Mouse (Mus musculus): ENCODE measurements at regions not wholly inside any gene's neighbourhood (a gene's known extent, or its start where the extent isn't known, plus 50 kb on each side); places are given as distances from the start of the nearest gene placed in this dataset.

GRCm38 (mm10) chr5:52027478-52027877 is 162.8 kb downstream of the Dhx15 start:
- no peaks in the 10 kb centered on the region for H3K36me3 ChIP-seq (ENCODE audit: control insufficient read depth, insufficient read depth, low read length)
- no peak for ATAC-seq (ENCODE audit: insufficient read depth, low FRiP score)

GRCm38 (mm10) chr5:52026148-52026547 is 164.2 kb downstream of the Dhx15 start:
- Histone ChIP-seq H3K36me3 (ENCODE audit: control insufficient read depth, insufficient read depth, low read length) (no peaks in the 10 kb centered on the region), H3K27me3 (ENCODE audit: control insufficient read depth, insufficient read depth, low read length) (no peaks in the 10 kb centered on the region), H3K4me2 (ENCODE audit: low read depth, low read length) (no peak overlapping the region), H3K27ac (ENCODE audit: low read length) (no peak overlapping the region), H3K4me3 (replicated peaks; ENCODE audit: low read length) (no peak overlapping the region), H3K9ac (ENCODE audit: low read length) (no peak overlapping the region), H3K4me1 (ENCODE audit: control insufficient read depth, insufficient read depth, low read length) (no peaks in the 10 kb centered on the region), H3K9me3 (replicated peaks; ENCODE audit: control insufficient read depth, low read length) (no peaks in the 10 kb centered on the region)
- no peak for ATAC-seq (ENCODE audit: insufficient read depth, low FRiP score)
- 71% methylated on average over 3 of the region's 3 CpGs for WGBS

More at GRCm38 (mm10) chr5:52027478-52027877, 162.8 kb downstream of the Dhx15 start:
- H3K4me3 ChIP-seq (replicated peaks; ENCODE audit: low read length), result no peak overlapping the region
- H3K9ac ChIP-seq (ENCODE audit: low read length), result no peak overlapping the region
- H3K4me2 ChIP-seq (ENCODE audit: low read depth, low read length), result no peak overlapping the region
- no peak overlapping the region for H3K27ac ChIP-seq (ENCODE audit: low read length)
- H3K27me3 ChIP-seq (ENCODE audit: control insufficient read depth, insufficient read depth, low read length), result no peaks in the 10 kb centered on the region
- H3K9me3 ChIP-seq (replicated peaks; ENCODE audit: control insufficient read depth, low read length), result no peaks in the 10 kb centered on the region
- 84% methylated on average over 4 of the region's 4 CpGs for WGBS
- H3K4me1 ChIP-seq (ENCODE audit: control insufficient read depth, insufficient read depth, low read length), result no peaks in the 10 kb centered on the region

- H3K36me3 ChIP-seq (ENCODE audit: control insufficient read depth, insufficient read depth, low read length), result no peaks in the 10 kb centered on the region
- no peak overlapping the region for H3K9ac ChIP-seq (ENCODE audit: low read length)
- no peak for ATAC-seq (ENCODE audit: insufficient read depth, low FRiP score)
- H3K4me1 ChIP-seq (ENCODE audit: control insufficient read depth, insufficient read depth, low read length), result no peaks in the 10 kb centered on the region
- no peak overlapping the region for H3K4me2 ChIP-seq (ENCODE audit: low read depth, low read length)
- no peaks in the 10 kb centered on the region for H3K27me3 ChIP-seq (ENCODE audit: control insufficient read depth, insufficient read depth, low read length)
- no peak overlapping the region for H3K4me3 ChIP-seq (replicated peaks; ENCODE audit: low read length)
- H3K9me3 ChIP-seq (replicated peaks; ENCODE audit: control insufficient read depth, low read length), result no peaks in the 10 kb centered on the region
- WGBS, result 85% methylated on average over 9 of the region's 9 CpGs
- H3K27ac ChIP-seq (ENCODE audit: low read length), result no peak overlapping the region
These were observed 167.1 kb downstream of the Dhx15 start for GRCm38 (mm10) chr5:52023212-52023611.

GRCm38 (mm10) chr5:52016992-52017391 is 173.3 kb downstream of the Dhx15 start:
- no peak overlapping the region for H3K4me3 ChIP-seq (replicated peaks; ENCODE audit: low read length)
- H3K27ac ChIP-seq (ENCODE audit: low read length), result no peak overlapping the region
- no peaks in the 10 kb centered on the region for H3K9me3 ChIP-seq (replicated peaks; ENCODE audit: control insufficient read depth, low read length)
- whole genome bisulfite sequencing, result 63% methylated on average over 3 of the region's 3 CpGs
- no peaks in the 10 kb centered on the region for H3K4me1 ChIP-seq (ENCODE audit: control insufficient read depth, insufficient read depth, low read length)
- H3K9ac ChIP-seq (ENCODE audit: low read length), result no peak overlapping the region
- H3K4me2 ChIP-seq (ENCODE audit: low read depth, low read length), result no peak overlapping the region
- no peaks in the 10 kb centered on the region for H3K36me3 ChIP-seq (ENCODE audit: control insufficient read depth, insufficient read depth, low read length)
- no peaks in the 10 kb centered on the region for H3K27me3 ChIP-seq (ENCODE audit: control insufficient read depth, insufficient read depth, low read length)
- no peak for ATAC-seq (ENCODE audit: insufficient read depth, low FRiP score)

GRCm38 (mm10) chr5:52015786-52016185 is 174.5 kb downstream of the Dhx15 start:
- no peaks in the 10 kb centered on the region for H3K4me1 ChIP-seq (ENCODE audit: control insufficient read depth, insufficient read depth, low read length)
- H3K4me3 ChIP-seq (replicated peaks; ENCODE audit: low read length), result no peak overlapping the region
- ATAC-seq (ENCODE audit: insufficient read depth, low FRiP score), result no peak
- 29% methylated on average over 6 of the region's 6 CpGs for WGBS
- H3K4me2 ChIP-seq (ENCODE audit: low read depth, low read length), result no peak overlapping the region
- H3K27ac ChIP-seq (ENCODE audit: low read length), result no peak overlapping the region
- no peaks in the 10 kb centered on the region for H3K9me3 ChIP-seq (replicated peaks; ENCODE audit: control insufficient read depth, low read length)
- H3K27me3 ChIP-seq (ENCODE audit: control insufficient read depth, insufficient read depth, low read length), result no peaks in the 10 kb centered on the region
- no peak overlapping the region for H3K9ac ChIP-seq (ENCODE audit: low read length)
- H3K36me3 ChIP-seq (ENCODE audit: control insufficient read depth, insufficient read depth, low read length), result no peaks in the 10 kb centered on the region

- H3K36me3 ChIP-seq (ENCODE audit: control insufficient read depth, insufficient read depth, low read length), result no peaks in the 10 kb centered on the region
- 78% methylated on average over 7 of the region's 7 CpGs for WGBS
- no peaks in the 10 kb centered on the region for H3K9me3 ChIP-seq (replicated peaks; ENCODE audit: control insufficient read depth, low read length)
- ATAC-seq (ENCODE audit: insufficient read depth, low FRiP score), result no peak
- H3K4me2 ChIP-seq (ENCODE audit: low read depth, low read length), result no peak overlapping the region
- no peaks in the 10 kb centered on the region for H3K27me3 ChIP-seq (ENCODE audit: control insufficient read depth, insufficient read depth, low read length)
- H3K9ac ChIP-seq (ENCODE audit: low read length), result no peak overlapping the region
- no peak overlapping the region for H3K27ac ChIP-seq (ENCODE audit: low read length)
- H3K4me1 ChIP-seq (ENCODE audit: control insufficient read depth, insufficient read depth, low read length), result no peaks in the 10 kb centered on the region
- H3K4me3 ChIP-seq (replicated peaks; ENCODE audit: low read length), result no peak overlapping the region
These were observed 179.9 kb downstream of the Dhx15 start for GRCm38 (mm10) chr5:52010426-52010825.

- H3K9me3 ChIP-seq (replicated peaks; ENCODE audit: control insufficient read depth, low read length), result no peaks in the 10 kb centered on the region
- 84% methylated on average over 3 of the region's 3 CpGs for WGBS
- H3K27ac ChIP-seq (ENCODE audit: low read length), result no peak overlapping the region
- no peaks in the 10 kb centered on the region for H3K27me3 ChIP-seq (ENCODE audit: control insufficient read depth, insufficient read depth, low read length)
- no peak overlapping the region for H3K4me3 ChIP-seq (replicated peaks; ENCODE audit: low read length)
- no peak overlapping the region for H3K4me2 ChIP-seq (ENCODE audit: low read depth, low read length)
- no peak for ATAC-seq (ENCODE audit: insufficient read depth, low FRiP score)
- no peak overlapping the region for H3K9ac ChIP-seq (ENCODE audit: low read length)
- no peaks in the 10 kb centered on the region for H3K4me1 ChIP-seq (ENCODE audit: control insufficient read depth, insufficient read depth, low read length)
- H3K36me3 ChIP-seq (ENCODE audit: control insufficient read depth, insufficient read depth, low read length), result no peaks in the 10 kb centered on the region
These were observed 181.4 kb downstream of the Dhx15 start for GRCm38 (mm10) chr5:52008942-52009341.

- Histone ChIP-seq H3K4me2 (ENCODE audit: low read depth, low read length) (no peak overlapping the region), H3K4me1 (ENCODE audit: control insufficient read depth, insufficient read depth, low read length) (no peaks in the 10 kb centered on the region)
These were observed 183.5 kb downstream of the Dhx15 start for GRCm38 (mm10) chr5:52006843-52007242.

GRCm38 (mm10) chr5:51990847-51991610 is 199.3 kb downstream of the Dhx15 start:
- Histone ChIP-seq H3K9me3 (replicated peaks; ENCODE audit: control insufficient read depth, low read length) (no peaks in the 10 kb centered on the region), H3K4me1 (ENCODE audit: control insufficient read depth, insufficient read depth, low read length) (no peaks in the 10 kb centered on the region), H3K4me2 (ENCODE audit: low read depth, low read length) (no peak overlapping the region), H3K4me3 (replicated peaks; ENCODE audit: low read length) (no peak overlapping the region), H3K27me3 (ENCODE audit: control insufficient read depth, insufficient read depth, low read length) (no peaks in the 10 kb centered on the region), H3K27ac (ENCODE audit: low read length) (no peak overlapping the region), H3K36me3 (ENCODE audit: control insufficient read depth, insufficient read depth, low read length) (no peaks in the 10 kb centered on the region), H3K9ac (ENCODE audit: low read length) (no peak overlapping the region)
- ATAC-seq (ENCODE audit: insufficient read depth, low FRiP score), result no peak
- WGBS, result 19% methylated on average over 10 of the region's 10 CpGs

More at GRCm38 (mm10) chr5:52006843-52007242, 183.5 kb downstream of the Dhx15 start:
- no peak overlapping the region for H3K9ac ChIP-seq (ENCODE audit: low read length)
- H3K9me3 ChIP-seq (replicated peaks; ENCODE audit: control insufficient read depth, low read length), result no peaks in the 10 kb centered on the region
- H3K36me3 ChIP-seq (ENCODE audit: control insufficient read depth, insufficient read depth, low read length), result no peaks in the 10 kb centered on the region
- 74% methylated on average over 3 of the region's 3 CpGs for WGBS
- H3K27me3 ChIP-seq (ENCODE audit: control insufficient read depth, insufficient read depth, low read length), result no peaks in the 10 kb centered on the region
- H3K4me3 ChIP-seq (replicated peaks; ENCODE audit: low read length), result no peak overlapping the region
- no peak overlapping the region for H3K27ac ChIP-seq (ENCODE audit: low read length)
- ATAC-seq (ENCODE audit: insufficient read depth, low FRiP score), result no peak

Measured in stomach, embryonic 16.5 days (tissue).